Mouse (Mus musculus): ENCODE results near the gene Tcf7l1. TPM values are rescaled to one million over a fixed set of nuclear protein-coding genes. Genes with fewer than 3 reads are reported as not detected.
A peak's percentile ranks its signal among the peaks of the same experiment; 100 is the strongest.
"Not testable (repeated sequence)": the region's sequence is repeated elsewhere in the genome, so short reads cannot be mapped to it uniquely, and the experiment has no call there.

Gene Tcf7l1
- 18.2 and 21.4 TPM in 2 replicates for total RNA-seq (2021)
- long read RNA-seq, experiment 1, transcript Tcf7l1-201 (12 exons, 3,042 nt) = major isoform, 7 of 11 reads
- long read RNA-seq, experiment 1, partial matches to known transcripts = 1 of 11 reads
- long read RNA-seq, experiment 1, other reads (novel, unspliced or antisense) = 3 of 11 reads
- long read RNA-seq, experiment 2, partial matches to known transcripts = 2 of 4 reads
- long read RNA-seq, experiment 2, other reads (novel, unspliced or antisense) = 0 of 4 reads

GRCm38 (mm10) chr6:72788892-72789699 lies at the start of gene Tcf7l1:
Gene Tcf7l1 (minus strand): TSS chr6:72789254.
- DNase-seq = peak; percentile 96

GRCm38 (mm10) chr6:72837756-72838155 lies 48.7 kb upstream of the Tcf7l1 start:
- DNase-seq = no peak

- no peak for DNase-seq
Observed at GRCm38 (mm10) chr6:72834518-72834917, 45.5 kb upstream of the Tcf7l1 start.

- no peak for DNase-seq
Observed at GRCm38 (mm10) chr6:72831858-72832257, 42.8 kb upstream of the Tcf7l1 start.

GRCm38 (mm10) chr6:72831276-72831675 lies 42.2 kb upstream of the Tcf7l1 start:
- peak; percentile 72 for DNase-seq

GRCm38 (mm10) chr6:72828857-72829256 lies 39.8 kb upstream of the Tcf7l1 start:
- peak; percentile 34 for DNase-seq

GRCm38 (mm10) chr6:72828037-72828436 lies 39.0 kb upstream of the Tcf7l1 start:
- not testable (repeated sequence) for DNase-seq

GRCm38 (mm10) chr6:72825762-72826161 lies 36.7 kb upstream of the Tcf7l1 start:
- DNase-seq = no peak

- DNase-seq = no peak
Observed at GRCm38 (mm10) chr6:72824971-72825737, 36.1 kb upstream of the Tcf7l1 start.

- no peak for DNase-seq
Observed at GRCm38 (mm10) chr6:72813456-72813855, 24.4 kb upstream of the Tcf7l1 start.

GRCm38 (mm10) chr6:72810248-72810647 lies 21.2 kb upstream of the Tcf7l1 start:
- DNase-seq = no peak

GRCm38 (mm10) chr6:72809522-72810149 lies 20.6 kb upstream of the Tcf7l1 start:
- no peak for DNase-seq

GRCm38 (mm10) chr6:72808342-72808741 lies 19.3 kb upstream of the Tcf7l1 start:
- no peak for DNase-seq

- DNase-seq = no peak
Observed at GRCm38 (mm10) chr6:72803669-72804068, 14.6 kb upstream of the Tcf7l1 start.

- DNase-seq = no peak
Observed at GRCm38 (mm10) chr6:72802119-72802518, 13.1 kb upstream of the Tcf7l1 start.

- no peak for DNase-seq
Observed at GRCm38 (mm10) chr6:72800641-72801040, 11.6 kb upstream of the Tcf7l1 start.

GRCm38 (mm10) chr6:72797763-72798162 lies 8.7 kb upstream of the Tcf7l1 start:
- DNase-seq = no peak

GRCm38 (mm10) chr6:72795444-72795843 lies 6.4 kb upstream of the Tcf7l1 start:
- no peak for DNase-seq

- no peak for DNase-seq
Observed at GRCm38 (mm10) chr6:72794870-72795269, 5.8 kb upstream of the Tcf7l1 start.

- DNase-seq = no peak
Observed at GRCm38 (mm10) chr6:72792641-72793040, 3.6 kb upstream of the Tcf7l1 start.

GRCm38 (mm10) chr6:72787948-72788891 lies 834 bp downstream of the Tcf7l1 start:
- DNase-seq = peak; percentile 74
